Mouse (Mus musculus): ENCODE measurements around the gene Spin2f.
"Not testable (repeated sequence)": the region's sequence is repeated elsewhere in the genome, so short reads cannot be mapped to it uniquely, and the experiment has no call there.

Spin2f gene

DNA sequence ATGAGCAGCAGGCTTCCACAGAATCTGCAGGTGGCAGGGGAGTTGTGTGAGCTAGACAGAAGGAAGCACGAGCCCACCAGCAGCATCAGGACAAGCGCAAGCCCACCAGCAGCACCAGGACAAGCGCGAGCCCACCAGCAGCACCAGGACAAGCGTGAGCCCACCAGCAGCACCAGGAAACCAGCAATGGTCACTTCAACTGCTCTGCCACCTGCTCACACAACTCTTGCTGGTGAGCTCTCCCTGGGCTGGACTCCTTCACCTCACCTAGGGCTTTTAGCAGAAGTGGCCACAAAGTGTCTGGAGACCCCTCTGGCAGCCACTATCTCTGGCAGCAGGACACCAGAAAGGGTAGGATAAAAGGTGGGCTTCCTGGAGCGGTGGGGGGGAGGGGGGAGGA is at the start of gene Spin2f:
Spin2f (plus strand) TSS at position 301 of the 400 bp plus-strand sequence.
- not testable (repeated sequence) for DNase-seq (ENCODE audit: low spot score)

DNA sequence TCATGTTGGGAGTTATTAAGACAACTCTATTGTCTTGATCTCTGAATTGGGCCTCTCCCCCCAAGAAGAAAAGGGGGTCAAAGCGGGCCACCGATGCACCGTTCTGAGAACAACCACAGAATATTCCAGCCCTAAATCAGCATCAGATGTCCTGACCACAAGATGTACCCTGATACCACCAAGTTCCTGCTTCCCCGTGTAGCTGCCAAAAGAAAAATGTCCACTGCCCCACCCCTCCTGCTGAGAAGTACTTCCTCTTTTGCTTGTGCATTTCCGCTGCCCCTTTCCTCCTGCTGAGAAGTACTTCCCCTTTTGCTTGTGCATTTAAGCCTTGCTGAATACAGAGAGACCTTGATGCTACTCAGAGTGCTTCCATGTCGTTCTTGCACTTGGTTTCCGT is 41.6 kb upstream of the Spin2f start:
- DNase-seq (ENCODE audit: low spot score) = not testable (repeated sequence)

DNA sequence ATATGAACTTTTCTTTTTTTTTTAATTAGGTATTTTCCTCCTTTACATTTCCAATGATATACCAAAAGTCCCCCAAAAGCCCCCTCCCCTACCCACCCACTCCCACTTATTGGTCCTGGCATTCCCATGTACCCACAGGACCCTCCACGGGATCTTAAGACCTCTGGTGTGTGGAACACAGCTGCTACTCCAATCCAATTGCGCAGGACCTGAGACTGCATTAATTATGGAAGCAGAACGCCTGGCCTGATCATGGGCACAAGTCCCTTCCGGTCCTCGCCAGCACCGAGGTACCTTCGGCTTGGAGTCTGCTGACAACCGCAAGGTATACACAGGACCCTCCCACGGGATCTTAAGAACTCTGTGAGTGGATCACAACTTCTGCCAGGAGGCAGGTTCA is 30.2 kb upstream of the Spin2f start:
- DNase-seq (ENCODE audit: low spot score) = not testable (repeated sequence)

DNA sequence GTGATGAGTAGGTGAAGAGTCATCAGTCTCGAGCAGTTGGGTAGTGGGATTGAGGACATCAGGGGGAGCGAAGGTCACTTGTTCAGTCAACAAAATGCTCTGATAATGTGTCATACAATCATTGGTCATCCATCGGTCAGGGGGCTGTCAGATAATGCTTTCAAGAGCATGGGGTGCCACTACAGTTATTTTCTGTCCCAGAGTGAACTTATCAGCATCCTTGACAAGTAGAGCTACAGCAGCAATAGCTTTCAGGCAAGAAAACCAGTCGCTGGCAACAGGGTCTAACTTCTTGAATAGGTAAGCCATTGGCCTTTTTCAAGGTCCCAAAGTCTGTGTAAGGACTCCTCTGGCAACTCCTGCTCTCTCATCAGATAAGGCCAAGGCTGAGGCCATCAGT is 18.6 kb upstream of the Spin2f start:
- DNase-seq (ENCODE audit: low spot score) = not testable (repeated sequence)

DNA sequence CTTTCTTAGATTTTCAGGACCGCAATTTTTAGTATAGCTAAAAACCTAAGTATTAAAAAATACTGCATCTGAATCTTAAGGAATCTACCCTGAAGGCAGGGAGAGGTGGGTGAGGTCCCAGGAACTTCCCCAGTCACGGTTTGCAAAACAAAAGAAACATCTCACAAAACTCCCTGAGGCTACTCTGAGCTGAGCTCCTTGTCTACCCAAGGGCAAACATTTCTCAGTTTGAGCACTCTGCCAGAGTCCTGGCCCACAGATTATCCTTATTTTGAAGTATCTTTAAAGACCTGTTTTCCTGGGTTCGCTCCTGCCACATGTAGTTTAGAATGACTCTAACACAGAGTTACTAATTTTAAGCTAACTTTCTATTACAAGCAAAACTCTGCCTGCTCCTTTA is 11.9 kb upstream of the Spin2f start:
- not testable (repeated sequence) for DNase-seq (ENCODE audit: low spot score)
